Mouse (Mus musculus) brown adipose tissue, adult 24 weeks (tissue): ENCODE measurements around the gene Hoxa4. TPM values are rescaled to one million over a fixed set of nuclear protein-coding genes. Genes with fewer than 3 reads are reported as not detected.

ENCODE experiments used
- H3K27ac ChIP-seq: fragments of 200-500 bp; replicated peaks from 2 replicates; pipeline ENCODE4 v1.5.1; 2012; ENCODE audit warnings: low read depth, mild to moderate bottlenecking, low read length
- H3K4me1 ChIP-seq: fragments of 200-500 bp; 2 replicates; pipeline ENCODE4 v1.6.1; 2012; ENCODE audit warnings: low read length, mixed read lengths; ENCODE audit not compliant: control insufficient read depth, insufficient read depth, insufficient read length
- H3K4me3 ChIP-seq: fragments of 200-500 bp; 2 replicates; pipeline ENCODE4 v1.5.1; 2012; ENCODE audit warnings: low read depth, mild to moderate bottlenecking, low read length, moderate library complexity; ENCODE audit not compliant: insufficient read depth
- polyA plus RNA-seq: library from polyadenylated mRNA; stranded (reverse); fragments of >200 nt; gene quantifications from 2 replicates; pipeline ENCODE4 v1.2.4, GENCODE M21; 2012; ENCODE audit not compliant: missing spikeins, insufficient read depth, insufficient read length

Hoxa4 gene
- polyA plus RNA-seq, 1 experiment: 26.4 TPM

DNA sequence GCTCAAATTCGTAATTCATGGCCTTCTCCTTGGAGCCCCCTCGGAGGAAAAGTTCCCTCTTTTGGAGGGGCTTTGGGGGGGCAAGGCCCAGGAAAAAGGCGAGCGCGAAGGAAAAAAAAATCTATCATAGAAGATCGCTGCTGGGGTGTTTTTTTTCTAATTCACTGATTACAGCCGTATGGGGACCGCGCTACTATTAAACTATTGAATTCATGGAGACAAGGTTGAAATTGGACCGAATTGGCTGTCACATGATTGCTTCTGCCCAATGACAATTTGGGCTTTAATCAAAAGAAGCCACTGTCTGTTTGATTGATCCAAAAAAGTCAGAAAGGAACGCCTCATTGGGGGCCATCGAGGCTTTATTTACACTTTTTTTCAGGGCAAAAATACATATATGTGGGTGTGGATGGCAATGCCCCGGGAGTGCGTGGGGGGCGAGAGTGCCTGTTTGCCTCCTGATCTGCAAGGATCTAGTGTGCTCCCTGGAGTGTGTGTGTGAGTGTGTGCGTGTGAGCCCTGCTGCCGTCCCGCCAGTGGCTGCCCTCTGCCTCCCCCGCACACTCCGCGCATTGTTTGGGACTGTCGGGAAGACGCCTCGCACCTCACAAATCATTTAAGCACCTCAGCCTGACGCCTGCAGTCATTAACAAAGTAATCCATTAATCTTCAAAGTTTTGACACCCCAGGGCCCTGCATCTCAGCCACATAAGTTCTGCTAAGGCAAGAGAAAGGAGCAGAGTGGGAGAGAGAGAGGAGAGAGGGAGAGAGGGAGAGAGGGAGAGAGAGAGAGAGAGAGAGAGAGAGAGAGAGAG, 26.7 kb downstream of the Hoxa4 start, which contains the start of gene Hoxa2:
Gene Hoxa2 (minus strand): TSS at position 206 of the 815 bp plus-strand sequence.
- H3K27ac ChIP-seq: peak within 1 kb of the TSS; percentile 89
- H3K4me3 ChIP-seq: peak within 1 kb of the TSS; percentile 92
- H3K4me1 ChIP-seq: peaks cover 11% of the 10 kb centered on the region

DNA sequence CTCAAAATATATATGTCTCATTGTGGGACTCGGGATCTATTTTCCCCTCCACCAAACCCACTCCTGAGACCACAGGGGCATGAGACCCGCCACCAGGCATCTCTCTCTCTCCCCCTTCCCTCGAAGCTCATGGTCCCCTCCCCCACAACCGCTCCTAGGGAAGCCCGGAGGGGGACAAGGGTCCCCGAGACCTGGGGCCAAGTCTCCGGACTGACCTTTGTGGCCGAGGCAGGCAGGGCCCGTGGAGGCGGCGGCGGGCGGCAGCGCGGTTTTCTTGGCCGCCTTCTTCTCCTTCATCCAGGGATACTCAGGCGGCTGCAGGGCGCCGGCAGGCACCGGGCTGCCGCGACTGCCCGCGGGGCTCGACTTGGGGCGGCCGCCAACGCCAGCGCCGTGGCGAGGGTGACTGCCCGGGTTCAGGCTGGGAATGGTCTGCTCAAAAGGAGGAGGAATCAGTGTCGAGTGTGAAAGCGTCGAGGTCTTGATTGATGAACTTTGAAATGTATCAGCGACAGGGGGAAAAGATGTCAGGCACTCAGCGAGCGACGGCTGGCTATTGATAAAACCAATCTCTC, 27.4 kb downstream of the Hoxa4 start:
- H3K27ac ChIP-seq: peak overlapping the region; percentile 89
- peaks cover 9% of the 10 kb centered on the region for H3K4me1 ChIP-seq
- H3K4me3 ChIP-seq: peak overlapping the region; percentile 92

DNA sequence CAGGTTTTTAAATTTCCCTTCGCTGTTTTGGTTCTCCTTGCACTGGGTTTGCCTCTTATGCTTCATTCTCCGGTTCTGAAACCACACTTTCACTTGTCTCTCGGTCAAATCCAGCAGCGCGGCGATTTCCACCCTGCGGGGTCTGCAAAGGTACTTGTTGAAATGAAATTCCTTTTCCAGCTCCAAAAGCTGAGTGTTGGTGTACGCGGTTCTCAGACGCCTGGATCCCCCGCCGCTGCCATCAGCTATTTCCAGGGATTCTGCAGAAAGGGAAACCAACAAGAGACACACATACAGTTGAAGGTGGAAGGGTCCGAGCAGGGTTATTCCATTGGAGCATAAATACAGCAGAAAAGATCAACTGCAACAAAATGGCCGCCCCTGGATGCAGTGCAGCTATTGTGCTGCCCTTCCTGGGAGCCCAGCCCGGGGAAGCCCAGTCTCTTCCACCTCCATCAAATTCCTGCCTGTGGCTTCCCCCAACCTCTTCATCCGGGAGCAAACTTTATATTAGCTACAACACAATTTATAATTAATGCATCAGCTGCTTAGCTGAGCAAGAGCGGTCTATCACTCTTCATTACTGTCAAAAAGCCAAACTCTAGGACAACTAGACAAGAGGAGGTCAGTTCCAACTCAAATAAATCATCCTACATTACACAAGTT, 28.1 kb downstream of the Hoxa4 start:
- Histone ChIP-seq H3K4me1 (peaks cover 9% of the 10 kb centered on the region), H3K4me3 (peak overlapping the region; percentile 92), H3K27ac (peak overlapping the region; percentile 89)

- peak overlapping the region; percentile 92 for H3K4me3 ChIP-seq
- H3K27ac ChIP-seq: peak overlapping the region; percentile 89
- H3K4me1 ChIP-seq: peaks cover 9% of the 10 kb centered on the region
Measured at GRCm38 (mm10) chr6:52162611-52163365, 28.8 kb downstream of the Hoxa4 start.

DNA sequence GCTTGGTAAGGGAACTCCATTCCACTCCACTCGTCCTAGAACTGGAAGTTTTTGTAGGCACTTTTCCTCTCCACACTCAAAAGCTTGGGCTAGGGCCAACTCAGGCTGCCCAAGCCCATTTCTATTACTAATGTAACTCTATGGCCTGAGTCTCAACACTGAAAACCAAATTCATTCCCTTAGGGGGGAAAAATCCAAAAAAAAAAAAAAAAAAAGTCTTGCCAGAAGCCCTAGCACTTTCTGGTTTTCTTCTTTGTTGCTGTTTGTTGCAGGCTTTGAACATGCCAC, 29.5 kb downstream of the Hoxa4 start:
- Histone ChIP-seq H3K4me3 (0 out of 2 replicates have a peak overlapping the region, but pooled peaks have one; percentile 2), H3K27ac (peak overlapping the region; percentile 17)

DNA sequence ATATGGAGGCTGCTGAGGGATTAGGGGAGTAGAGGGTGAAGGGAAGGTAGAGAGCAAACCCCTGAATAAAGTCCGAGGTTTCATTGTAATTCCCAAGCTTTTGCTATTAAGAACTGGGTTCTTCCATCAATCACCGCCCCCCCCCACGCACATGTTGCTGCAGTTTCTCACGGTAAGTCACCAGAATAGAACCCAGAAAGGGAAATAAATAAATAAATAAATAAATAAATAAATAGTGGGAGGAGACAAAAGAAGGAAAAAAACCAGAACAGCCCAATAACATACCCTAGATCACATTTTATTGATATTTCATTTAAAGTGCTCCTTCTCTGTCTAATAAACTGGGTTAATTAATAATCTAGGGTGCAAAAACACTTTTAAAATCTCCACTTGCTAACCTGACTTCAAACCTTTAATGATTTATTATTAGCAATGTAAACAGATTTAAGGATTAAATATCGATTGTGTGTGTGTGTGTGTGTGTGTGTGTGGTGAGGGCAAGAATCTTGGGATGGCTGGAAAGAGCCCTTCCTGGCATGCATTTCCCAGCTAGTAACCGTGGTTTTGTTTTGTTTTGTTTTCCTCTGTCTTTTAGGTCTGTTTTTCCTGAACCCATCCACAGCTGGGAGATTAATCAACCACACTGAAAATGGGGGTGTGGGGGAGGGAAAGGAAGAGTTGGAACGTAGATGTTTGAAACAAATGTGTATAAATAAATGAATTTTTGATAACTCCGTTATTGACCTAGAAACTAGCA, 30.0 kb downstream of the Hoxa4 start:
- Histone ChIP-seq H3K4me3 (peak overlapping the region; percentile 53), H3K27ac (peak overlapping the region; percentile 71)

More for the DNA sequence above, 29.5 kb downstream of the Hoxa4 start:
- H3K4me1 ChIP-seq: peaks cover 9% of the 10 kb centered on the region

GRCm38 (mm10) chr6:52160511-52161335, 30.8 kb downstream of the Hoxa4 start:
- Histone ChIP-seq H3K27ac (peak overlapping the region; percentile 71), H3K4me1 (no peaks in the 10 kb centered on the region; the same call in 1 of the 2 replicates), H3K4me3 (peak overlapping the region; percentile 53)

More for the DNA sequence above, 30.0 kb downstream of the Hoxa4 start:
- peaks cover 4% of the 10 kb centered on the region for H3K4me1 ChIP-seq

GRCm38 (mm10) chr6:52159979-52160378, 31.6 kb downstream of the Hoxa4 start:
- Histone ChIP-seq H3K4me1 (no peaks in the 10 kb centered on the region; the same call in 1 of the 2 replicates), H3K4me3 (peak overlapping the region; percentile 84), H3K27ac (peak overlapping the region; percentile 90)

GRCm38 (mm10) chr6:52159164-52159761, 32.3 kb downstream of the Hoxa4 start:
- Histone ChIP-seq H3K4me1 (no peaks in the 10 kb centered on the region; the same call in 1 of the 2 replicates), H3K27ac (peak overlapping the region; percentile 90), H3K4me3 (peak overlapping the region; percentile 84)

GRCm38 (mm10) chr6:52158276-52159051, 33.1 kb downstream of the Hoxa4 start, which contains the start of gene Hoxa1:
Gene Hoxa1, minus strand, starts transcription at chr6:52158317.
- Histone ChIP-seq H3K4me1 (no peaks in the 10 kb centered on the region; the same call in 1 of the 2 replicates), H3K27ac (peak within 1 kb of the TSS; percentile 90), H3K4me3 (peak within 1 kb of the TSS; percentile 84)

- Histone ChIP-seq H3K27ac (0 out of 2 replicates have a peak overlapping the region, but pooled peaks have one; percentile 9), H3K4me1 (no peaks in the 10 kb centered on the region; the same call in 1 of the 2 replicates), H3K4me3 (peak overlapping the region; percentile 84)
Measured at GRCm38 (mm10) chr6:52157466-52158275, 33.9 kb downstream of the Hoxa4 start.
